Mouse (Mus musculus) forelimb bud, embryonic 11.5 days (tissue): Measurements from ENCODE around the gene Trpt1.

Source experiments
- DNase-seq: peaks from one replicate; pipeline ENCODE4 v3.0.0-alpha.2; 2012; ENCODE audit warnings: low read depth, low spot score

Trpt1 gene

GRCm38 (mm10) chr19:6996006-6996405 lies at the start of gene Trpt1, which contains the start of gene Nudt22:
Gene Trpt1 (plus strand): TSS chr19:6996131.
Gene Nudt22 (minus strand): TSS chr19:6996117.
- peak; percentile 85 for DNase-seq

DNA sequence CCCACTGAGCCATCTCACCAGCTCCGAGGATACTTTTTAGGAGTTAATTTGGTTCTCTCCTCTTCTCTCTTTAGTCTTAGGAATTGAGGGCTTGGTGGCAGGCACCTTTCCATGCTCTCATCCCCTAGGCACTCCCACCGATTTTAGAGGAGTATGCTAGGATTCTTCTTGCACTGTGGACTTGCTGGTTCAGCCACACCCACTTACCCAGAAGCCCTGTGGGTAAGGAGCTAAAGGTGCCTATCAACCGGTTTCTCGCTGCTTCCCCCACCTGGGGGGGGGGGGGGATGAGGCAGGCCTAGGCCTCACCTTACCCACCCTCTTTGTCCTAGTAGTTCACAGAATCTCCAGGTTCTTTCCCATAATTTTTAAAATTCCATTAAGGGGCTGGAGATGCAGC lies 48.2 kb upstream of the Trpt1 start:
- no peak for DNase-seq

DNA sequence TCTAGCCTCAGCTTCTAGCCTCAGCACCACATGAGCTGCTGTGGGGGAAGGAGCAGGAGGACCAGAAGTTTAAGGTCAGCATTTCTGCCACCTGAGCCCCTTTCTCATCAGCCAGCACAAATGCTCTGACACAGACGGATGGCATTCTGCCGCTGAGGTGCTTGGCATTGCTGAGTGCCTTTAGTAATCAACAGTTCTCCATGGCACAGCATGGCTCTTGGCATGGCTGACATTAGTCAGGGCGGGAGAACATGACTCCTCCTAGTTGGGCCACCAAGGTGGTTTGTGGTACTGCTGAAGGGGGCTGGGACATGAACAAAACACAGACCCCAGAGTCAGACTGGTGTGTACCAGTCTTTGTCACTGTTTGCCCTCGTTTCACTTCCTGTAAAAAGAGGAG lies 47.7 kb upstream of the Trpt1 start:
- DNase-seq, result no peak

DNA sequence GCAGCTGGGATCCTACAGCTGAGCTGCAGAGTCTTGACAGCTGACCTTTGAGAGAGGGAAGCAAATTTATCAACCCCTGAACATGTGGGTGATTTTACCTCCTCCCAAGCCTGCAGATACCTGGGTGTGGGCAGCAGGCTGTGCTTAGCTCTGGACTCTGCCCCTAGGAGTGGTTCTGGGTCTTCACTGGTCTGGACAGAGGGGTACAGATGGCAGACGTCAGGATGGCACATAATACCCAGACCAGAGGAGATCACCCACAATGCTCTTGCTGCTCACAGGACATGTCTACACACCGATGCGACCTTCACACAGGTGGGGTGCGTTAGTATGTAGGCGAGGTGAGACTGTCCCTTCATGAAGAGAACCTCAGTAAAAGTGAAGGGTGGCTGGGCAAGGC lies 46.4 kb upstream of the Trpt1 start:
- DNase-seq, result no peak

- no peak for DNase-seq
These were observed 46.0 kb upstream of the Trpt1 start for GRCm38 (mm10) chr19:6949951-6950350.

DNA sequence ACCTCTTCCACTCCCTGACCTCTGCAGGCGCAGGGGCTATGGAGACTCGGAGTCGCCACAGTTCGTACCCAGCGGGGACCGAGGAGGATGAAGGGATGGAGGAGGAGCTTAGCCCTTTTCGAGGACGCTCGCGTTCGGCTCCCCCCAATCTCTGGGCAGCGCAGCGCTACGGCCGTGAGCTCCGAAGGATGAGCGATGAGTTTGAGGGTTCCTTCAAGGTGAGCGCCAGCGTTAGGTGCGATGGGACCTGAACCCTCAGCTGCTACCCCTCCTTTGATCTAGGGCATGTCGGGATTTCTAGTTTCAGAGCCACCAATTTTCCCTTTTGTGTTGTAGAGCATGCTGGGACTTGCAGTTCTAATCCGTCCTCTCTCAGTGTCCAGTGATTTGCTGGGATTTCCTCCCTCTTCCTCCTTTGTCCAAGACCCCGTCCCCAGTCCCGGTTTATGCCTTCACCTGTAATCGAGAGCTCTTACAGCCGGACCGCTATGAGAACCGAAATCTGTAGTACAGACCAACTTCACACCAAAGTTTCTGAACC lies 45.2 kb upstream of the Trpt1 start:
- DNase-seq, result peak; percentile 78

GRCm38 (mm10) chr19:6951381-6951968 lies 44.5 kb upstream of the Trpt1 start:
- DNase-seq, result peak; percentile 86

DNA sequence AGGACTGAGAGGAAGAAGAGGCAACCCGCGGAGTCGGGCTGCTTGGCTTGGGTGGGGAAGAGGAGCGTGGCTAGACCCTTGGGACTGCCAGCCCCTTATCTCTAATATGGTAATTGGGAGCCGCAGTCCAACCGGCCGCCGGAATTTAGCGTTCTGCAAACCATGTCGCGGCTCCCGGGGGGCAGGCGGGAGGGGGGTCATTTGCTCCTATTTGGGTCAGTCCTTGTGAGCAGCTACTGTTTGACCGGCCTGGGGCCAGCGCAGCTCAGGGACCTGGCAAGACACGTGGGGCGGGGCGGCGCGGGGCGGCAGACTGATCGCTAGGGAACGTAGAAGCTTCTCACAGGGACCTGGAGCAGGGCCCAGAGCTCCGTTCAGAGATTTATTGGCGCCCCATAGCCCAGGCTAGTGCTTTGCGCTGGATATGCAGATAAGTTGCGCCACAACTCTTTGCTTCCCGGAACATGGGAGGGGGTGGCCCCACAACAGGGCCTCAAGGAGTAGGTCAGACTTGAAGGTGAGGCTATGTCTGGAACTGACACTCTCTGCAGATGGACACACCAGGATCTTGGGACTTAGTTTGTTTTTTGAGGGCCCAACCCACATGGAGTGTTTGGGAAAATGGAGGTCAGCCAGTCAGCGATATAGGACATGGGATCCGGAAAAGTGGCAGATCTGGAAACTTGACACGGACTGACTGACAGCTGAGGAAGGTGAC lies 43.8 kb upstream of the Trpt1 start:
- no peak for DNase-seq

- no peak for DNase-seq
These were observed 43.3 kb upstream of the Trpt1 start for GRCm38 (mm10) chr19:6952712-6953037.

DNA sequence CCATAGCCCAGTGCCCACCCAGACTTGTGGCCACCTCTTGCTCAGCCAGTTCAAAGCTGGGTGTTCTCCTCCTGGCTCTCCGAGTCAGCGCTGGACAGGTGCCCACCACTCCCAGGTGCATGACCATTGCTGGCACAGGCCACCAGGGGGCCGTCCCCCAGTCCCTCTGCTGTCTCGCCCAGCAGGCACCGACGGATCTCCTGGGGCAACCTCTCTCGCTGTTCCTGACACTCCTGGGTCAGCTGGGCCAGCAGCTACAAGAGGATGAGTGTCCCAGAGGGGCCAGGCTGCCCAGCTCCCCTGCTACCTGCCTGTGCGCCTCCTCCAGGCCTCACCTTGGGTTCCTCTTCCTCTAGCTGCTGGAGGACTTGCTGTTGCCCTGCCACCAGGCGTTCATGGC lies 41.9 kb upstream of the Trpt1 start:
- no peak for DNase-seq

DNA sequence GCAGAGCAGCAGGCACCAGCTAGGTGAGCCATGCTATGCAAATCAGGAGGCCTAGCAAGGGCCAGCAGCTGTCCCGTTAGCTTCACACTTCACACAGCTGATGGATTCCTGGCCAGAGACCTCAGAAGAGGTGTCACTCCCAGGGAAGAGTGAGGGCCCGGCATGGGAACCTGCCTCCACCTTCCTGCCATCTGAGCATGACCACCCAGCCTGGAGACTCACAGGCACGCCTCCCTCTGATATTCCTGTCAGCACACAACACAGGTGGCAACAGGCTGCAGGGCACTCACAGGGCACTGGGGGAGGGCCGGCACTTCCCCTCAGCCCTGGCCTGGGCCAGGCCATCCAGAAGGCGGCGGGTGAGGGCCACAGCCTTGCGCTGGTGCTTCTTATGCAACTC lies 40.5 kb upstream of the Trpt1 start:
- DNase-seq, result no peak

DNA sequence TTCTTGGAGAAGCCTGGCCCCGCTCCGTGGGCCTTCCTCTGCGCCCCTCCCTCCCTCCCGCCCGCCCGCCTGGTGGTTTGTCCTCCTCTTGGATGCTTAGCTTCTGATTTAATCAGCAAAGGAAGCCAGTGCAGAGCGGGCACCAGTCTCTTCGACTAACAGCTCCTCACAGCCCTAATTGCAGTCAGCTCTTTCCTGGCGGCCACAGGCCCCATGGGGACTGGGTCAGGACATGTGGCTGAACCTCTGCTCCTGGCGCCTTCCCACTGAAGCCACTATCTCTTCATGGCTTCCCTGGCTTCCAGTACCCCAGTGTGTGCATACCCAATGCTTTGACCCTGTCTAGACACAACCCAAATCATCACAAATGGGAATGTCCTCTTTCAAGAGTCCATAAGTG lies 39.5 kb upstream of the Trpt1 start:
- DNase-seq, result no peak

GRCm38 (mm10) chr19:6968491-6969271 lies 27.2 kb upstream of the Trpt1 start:
- DNase-seq, result no peak

DNA sequence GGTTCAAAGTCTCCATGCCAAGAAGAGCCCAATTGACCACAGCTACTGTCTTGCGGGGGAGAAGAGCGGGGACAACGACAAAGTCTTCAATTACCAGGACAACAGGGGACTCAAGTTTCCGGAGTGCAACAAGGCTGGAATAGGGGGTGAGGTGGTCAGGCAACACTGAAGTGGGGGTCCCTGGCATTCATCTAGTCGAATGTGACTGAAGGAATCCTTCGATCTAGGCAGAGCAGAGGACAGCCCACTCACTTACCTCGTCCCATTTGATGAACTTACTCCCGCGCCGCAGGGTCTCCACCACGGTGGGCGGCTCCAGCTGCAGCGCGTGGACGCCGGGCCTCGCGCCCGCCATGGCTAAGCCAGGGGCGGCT lies 26.7 kb upstream of the Trpt1 start:
- DNase-seq, result no peak

DNA sequence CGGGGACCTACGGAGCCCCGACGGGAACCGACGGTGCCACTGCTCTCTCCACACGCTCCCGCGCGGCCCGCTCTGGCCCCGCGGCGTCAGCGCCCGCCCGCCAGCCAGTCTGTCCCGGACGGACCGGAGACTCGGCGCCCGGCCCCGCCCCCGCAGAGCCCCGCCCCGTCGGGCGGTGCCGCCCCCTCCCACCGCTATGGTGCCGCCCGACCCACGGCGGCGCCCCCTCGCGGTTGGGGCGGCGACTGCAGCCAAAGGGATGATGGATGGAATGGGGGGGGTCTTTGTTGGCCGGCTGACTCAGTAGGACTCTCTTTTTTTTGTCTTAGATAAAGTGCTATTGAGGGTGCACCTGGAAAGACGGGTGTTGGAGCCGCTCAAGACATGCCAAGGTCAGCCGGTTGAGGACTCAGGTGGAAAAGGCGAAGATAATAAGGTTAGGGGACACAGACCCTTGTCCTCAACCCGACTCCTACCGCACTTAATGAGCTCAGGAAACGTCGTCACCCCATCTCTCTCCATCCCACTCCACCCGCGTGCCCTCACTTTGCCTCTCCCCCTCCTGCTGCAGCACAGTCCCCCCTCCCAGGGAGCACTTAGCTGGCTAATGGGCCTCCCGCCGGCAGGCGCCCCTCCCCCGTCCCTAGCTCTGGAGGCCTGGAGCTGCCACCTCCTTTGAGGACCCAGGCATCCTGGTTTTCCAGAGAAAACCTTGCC lies 26.1 kb upstream of the Trpt1 start:
- peak; percentile 48 for DNase-seq

GRCm38 (mm10) chr19:6970460-6971085 lies 25.4 kb upstream of the Trpt1 start:
- no peak for DNase-seq

DNA sequence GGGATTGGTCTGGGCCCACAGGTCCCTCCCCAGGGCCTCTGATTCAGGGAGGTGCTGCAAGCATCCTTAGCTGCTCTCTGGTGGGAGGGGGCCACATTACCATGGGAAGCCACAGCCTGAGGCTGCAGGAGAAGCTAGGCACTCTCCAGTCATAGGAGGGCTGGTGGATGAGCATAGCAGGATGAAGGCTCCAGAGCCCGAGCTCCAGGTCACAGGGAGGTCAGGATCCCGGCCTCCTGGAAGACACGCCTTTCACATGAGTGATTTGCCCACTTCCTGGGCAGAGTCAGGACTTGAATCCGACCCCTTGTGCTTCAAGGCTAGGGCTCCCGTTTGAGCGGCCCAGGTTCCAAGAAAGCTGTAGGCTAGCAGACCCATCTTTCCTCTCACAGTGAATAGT lies 24.3 kb upstream of the Trpt1 start:
- no peak for DNase-seq

- no peak for DNase-seq
These were observed 23.5 kb upstream of the Trpt1 start for GRCm38 (mm10) chr19:6972247-6972917.

- no peak for DNase-seq
These were observed 22.2 kb upstream of the Trpt1 start for GRCm38 (mm10) chr19:6973581-6974190.
